Mouse (Mus musculus): ENCODE results near the gene Sds.

Sds gene

DNA sequence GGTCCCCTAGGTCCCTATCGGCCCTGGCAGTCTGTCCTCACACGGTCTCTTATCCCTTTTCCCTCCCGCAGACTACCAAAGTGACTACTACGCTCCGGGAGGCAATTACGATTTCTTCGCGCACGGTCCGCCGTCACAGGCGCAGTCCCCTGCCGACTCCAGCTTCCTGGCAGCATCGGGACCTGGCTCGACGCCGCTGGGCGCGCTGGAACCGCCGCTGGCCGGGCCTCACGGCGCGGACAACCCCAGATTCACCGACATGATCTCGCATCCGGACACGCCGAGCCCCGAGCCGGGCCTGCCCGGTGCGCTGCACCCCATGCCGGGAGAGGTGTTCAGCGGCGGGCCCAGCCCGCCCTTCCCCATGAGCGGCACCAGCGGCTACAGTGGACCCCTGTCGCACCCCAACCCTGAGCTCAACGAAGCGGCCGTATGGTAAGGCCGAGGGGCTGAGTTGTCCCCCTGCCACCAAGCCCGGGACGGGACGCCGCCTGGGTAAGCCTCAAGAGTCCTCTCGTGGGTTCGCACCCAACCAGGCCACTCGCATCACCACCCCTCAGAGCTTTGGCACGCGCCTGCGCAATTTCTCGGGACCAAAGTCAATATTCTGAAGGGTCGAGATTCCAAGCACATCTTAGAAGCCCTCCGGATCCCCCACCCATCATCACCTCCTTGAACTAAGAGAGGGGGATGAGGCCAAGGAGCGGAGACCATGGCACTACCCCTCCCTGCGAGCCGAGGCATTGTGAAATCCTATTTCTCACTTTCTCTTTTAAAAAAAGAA lies 36.2 kb upstream of the Sds start:
- no peak for DNase-seq (ENCODE audit: low spot score)

GRCm38 (mm10) chr5:120440733-120441132 lies 35.6 kb upstream of the Sds start:
- DNase-seq (ENCODE audit: low spot score) = peak; percentile 96

GRCm38 (mm10) chr5:120447305-120447704 lies 29.0 kb upstream of the Sds start:
- DNase-seq (ENCODE audit: low spot score) = no peak

GRCm38 (mm10) chr5:120454756-120455337 lies 21.5 kb upstream of the Sds start:
- peak; percentile 9 for DNase-seq (ENCODE audit: low spot score)

GRCm38 (mm10) chr5:120456253-120456652 lies 20.1 kb upstream of the Sds start:
- no peak for DNase-seq (ENCODE audit: low spot score)

DNA sequence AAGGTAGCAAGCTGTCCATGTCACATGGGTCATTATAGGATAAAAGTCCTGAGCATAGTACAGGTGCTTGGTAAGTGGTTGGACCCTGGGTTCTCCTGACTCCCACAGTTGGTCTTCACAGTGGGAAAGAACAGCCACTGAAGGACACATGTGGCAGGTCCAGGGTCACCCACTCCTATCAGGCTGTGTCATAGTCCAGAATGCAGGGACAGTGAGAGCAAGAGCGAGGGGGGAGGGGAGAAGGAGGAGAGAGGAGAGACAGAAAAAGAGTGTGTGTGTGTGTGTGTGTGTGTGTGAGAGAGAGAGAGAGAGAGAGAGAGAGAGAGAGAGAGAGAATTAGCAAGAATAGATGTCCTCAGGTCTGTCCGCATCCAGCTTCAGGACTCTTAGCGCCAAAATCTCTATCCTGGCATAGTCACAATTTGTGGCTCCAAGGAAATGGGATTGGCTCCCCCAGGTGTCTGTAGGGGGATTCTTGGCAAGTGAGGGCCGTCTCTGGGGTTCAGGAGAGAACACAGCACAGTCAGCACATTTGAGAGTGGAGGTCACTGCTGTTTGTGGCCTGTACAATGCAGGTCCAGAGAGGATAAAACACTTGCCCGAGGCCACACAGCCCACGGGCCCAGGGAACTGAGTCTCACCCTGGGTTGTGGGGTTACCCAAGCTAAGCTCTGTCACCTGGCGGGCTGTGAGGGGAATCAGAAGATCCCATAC lies 19.3 kb upstream of the Sds start:
- DNase-seq (ENCODE audit: low spot score) = no peak

- DNase-seq (ENCODE audit: low spot score) = peak; percentile 96
Observed at GRCm38 (mm10) chr5:120457628-120458027, 18.7 kb upstream of the Sds start.

DNA sequence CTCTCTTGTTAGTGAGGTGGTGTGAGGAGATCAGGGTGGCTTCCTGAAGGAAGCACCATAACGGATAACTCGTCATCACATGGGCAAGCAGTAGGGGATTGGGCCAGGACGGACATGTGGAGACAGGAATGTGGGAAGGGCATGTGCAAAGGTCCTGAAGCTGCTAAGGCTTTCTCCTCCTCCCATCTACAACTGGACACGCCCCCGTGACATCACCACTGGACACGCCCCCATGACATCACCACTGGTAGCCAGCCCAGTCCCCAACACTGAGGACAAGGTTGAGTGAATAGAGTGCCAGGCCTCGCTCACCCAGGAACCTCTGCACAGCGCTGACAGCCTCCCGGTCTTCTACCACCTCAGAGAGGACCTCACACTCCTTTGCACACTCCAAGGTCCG lies 17.2 kb upstream of the Sds start:
- peak; percentile 15 for DNase-seq (ENCODE audit: low spot score)

DNA sequence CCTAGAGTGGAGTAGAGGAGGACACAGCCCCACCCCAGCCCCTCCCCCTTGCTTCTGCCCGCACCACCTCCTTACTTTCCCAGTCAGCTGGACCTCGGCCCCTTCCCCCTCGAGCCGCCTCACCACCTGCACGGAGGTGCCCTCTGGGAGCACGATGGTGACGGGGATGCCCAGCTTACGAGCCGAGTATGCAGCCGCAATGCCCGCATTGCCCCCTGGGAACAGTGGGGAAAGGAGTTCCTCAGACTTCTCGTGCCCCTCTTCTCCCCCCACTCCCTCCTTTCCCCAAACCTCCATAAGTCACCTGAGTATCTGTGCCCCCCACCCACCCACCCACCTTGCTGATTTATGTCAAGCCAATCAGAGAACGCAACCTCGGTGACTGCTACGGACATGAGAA lies 14.4 kb upstream of the Sds start:
- no peak for DNase-seq (ENCODE audit: low spot score)

DNA sequence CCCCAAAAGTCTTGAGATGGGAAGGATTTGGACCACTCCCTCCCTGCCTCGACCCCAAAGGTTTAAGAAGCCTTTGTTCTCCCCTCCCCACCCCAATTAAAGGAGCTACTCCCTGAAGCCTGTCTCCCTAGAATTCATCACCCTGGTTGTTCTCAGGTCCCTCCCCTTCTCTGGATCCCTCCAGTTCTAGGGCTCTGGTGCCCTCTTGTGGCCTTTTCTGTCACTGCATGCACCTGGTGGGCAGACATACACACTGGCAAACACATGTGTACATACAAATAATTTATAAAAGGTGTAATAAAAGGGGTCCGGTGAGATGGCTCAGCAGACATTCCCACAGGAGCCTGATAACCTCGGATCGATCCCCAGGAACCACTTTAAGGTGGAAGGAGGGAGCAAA lies 12.0 kb upstream of the Sds start:
- peak; percentile 21 for DNase-seq (ENCODE audit: low spot score)

DNA sequence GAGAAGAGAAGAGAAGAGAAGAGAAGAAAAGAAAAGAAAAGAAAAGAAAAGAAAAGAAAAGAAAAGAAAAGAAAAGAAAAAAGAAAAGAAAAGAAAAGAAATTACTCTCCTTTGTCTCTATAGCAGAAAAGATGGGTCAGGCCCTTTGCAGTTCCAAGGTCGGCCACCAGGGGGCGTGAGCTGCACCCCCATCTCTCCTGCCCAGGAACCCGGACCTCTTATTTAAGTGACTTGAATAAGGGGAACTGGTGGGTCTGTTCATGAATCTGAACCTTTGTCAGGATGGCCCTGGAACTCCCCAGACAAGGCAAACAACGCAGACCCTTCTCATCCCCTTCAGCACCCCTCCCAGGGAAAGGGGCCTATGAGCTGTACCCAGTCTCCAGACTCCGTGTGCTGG lies 11.3 kb upstream of the Sds start:
- no peak for DNase-seq (ENCODE audit: low spot score)

GRCm38 (mm10) chr5:120465860-120466259 lies 10.5 kb upstream of the Sds start:
- DNase-seq (ENCODE audit: low spot score) = no peak

GRCm38 (mm10) chr5:120467026-120467425 lies 9.3 kb upstream of the Sds start:
- DNase-seq (ENCODE audit: low spot score) = peak; percentile 41

DNA sequence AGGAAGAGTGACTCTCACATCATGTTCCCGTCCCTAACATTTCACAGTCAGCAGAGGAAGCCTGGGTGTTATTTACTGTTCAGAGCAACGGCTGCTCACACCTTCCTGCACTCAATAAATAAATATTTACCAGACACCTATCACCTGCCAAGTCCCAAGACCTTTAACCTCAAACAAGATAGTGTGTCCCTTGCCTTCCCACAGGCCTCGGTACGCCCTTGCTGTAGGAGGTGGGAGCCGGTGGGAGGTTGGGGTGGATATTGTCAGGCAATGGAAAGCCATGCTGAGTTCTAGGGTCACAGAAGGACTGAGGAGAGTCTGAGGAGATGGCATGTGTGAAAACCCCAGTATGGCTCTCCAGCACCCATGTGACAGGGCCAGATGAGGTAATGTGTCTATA lies 8.0 kb upstream of the Sds start:
- DNase-seq (ENCODE audit: low spot score) = no peak

DNA sequence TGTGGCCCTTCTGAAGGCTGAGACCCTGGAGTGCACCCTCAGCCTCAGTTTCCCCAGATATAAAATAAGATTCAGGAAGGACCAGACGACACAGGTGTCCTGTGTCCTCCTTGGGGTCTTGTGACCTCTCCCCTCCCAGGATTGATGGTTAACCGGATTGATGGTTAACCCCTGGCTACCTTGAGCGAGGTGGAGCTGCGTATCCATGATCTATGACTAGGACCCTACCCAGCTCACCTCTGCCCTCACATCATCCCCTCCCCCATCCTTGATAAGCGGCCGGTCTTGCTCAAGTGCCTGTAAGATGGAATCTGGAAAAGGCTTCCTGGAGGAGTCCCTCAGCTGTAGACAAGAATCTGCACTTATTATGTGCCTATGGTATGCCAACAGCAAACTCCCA lies 7.5 kb upstream of the Sds start:
- DNase-seq (ENCODE audit: low spot score) = no peak

DNA sequence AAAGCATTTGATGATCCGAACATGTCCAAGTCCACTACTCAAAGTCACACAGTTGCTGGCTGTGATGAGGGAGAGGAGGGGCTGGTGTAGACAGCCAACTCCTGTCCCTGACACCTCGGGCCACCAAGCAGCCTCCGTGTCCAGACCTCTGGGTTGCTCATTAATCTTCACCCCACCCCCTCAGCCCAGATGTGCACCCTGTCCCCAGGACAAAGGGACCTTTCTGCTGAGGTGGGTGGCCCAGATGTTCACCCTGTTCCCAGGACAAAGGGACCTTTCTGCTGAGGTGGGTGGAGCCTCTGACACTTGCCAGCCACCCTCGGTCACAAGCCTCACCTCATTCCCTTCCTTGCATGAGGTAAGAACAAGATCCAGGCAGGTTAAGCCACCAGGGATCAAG lies 4.8 kb upstream of the Sds start:
- DNase-seq (ENCODE audit: low spot score) = no peak

DNA sequence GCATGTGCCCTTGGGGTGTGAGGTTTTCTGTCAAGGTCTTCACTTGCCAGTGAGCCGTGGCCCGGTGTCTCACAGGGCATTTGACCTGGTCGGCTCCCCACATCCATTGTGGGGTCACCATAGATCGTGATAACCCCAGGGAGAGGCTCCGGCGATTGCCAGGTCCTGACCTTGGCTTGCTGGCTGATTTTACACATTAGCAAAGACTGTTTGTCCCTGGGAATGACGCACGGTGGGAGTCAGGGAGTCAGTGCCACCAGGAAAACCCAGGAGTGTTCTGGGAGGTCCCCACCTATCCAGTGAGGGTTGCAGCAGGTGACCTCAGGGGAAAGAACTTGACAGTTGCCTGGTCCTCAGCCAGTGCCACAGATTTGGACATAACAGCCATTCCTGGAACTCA lies 3.6 kb upstream of the Sds start, which contains the start of gene Sdsl:
Sdsl (minus strand) TSS at position 41 of the 400 bp plus-strand sequence.
- DNase-seq (ENCODE audit: low spot score) = no peak

- DNase-seq (ENCODE audit: low spot score) = no peak
Observed at GRCm38 (mm10) chr5:120473361-120473760, 3.0 kb upstream of the Sds start.

DNA sequence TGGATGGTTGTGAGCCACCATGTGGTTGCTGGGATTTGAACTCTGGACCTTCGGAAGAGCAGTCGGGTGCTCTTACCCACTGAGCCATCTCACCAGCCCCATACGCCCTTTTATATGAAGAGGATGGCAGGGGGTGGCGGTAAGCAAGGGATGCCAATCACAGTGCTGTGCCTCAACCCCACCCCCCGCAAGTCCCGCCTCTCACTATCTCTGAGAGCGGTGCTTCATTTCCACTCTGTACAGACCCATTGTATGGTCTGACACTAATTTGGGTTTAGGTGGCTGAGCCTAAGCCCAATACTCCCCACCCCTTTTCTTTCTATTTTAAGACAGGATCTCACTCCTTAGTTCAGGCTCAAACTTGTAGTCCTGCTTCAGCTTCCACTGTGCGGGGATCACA lies 465 bp upstream of the Sds start:
- no peak for DNase-seq (ENCODE audit: low spot score)

DNA sequence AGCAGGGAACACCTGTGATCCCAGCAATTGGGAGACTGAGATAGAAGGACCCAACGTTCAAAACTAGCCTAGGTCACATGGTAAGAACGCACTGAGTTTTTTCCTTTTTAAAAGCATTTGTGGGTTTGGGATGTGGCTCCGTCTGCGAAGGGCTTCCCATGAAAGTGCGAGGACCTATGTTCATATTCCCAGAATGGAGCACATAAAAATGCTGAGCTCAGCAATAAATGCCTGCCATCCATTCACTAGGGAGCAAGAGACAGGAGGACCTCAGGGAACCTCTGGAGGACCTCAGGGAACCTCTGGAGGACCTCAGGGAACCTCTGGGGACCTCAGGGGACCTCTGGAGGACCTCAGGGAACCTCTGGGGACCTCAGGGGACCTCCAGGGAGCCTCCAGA lies 1.7 kb downstream of the Sds start:
- DNase-seq (ENCODE audit: low spot score) = no peak

- no peak for DNase-seq (ENCODE audit: low spot score)
Observed at GRCm38 (mm10) chr5:120479538-120479937, 3.2 kb downstream of the Sds start.

DNA sequence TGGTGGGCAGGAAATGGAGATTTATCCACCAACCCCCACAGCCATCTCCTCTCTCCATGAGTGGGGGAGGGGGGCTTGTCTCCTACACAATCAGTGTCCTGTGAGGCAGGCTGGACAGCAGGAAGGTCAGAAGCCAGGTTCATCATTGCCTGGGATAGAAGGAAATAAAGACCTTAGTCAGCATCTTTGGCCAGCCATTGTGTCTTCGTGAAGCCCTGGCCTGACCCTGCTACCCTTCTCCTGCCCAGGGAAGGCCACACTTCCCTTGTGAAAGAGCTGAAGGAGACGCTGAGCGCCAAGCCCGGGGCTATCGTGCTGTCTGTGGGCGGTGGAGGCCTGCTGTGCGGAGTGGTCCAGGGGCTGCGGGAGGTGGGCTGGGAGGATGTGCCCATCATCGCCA lies 4.9 kb downstream of the Sds start:
- peak; percentile 12 for DNase-seq (ENCODE audit: low spot score)

DNA sequence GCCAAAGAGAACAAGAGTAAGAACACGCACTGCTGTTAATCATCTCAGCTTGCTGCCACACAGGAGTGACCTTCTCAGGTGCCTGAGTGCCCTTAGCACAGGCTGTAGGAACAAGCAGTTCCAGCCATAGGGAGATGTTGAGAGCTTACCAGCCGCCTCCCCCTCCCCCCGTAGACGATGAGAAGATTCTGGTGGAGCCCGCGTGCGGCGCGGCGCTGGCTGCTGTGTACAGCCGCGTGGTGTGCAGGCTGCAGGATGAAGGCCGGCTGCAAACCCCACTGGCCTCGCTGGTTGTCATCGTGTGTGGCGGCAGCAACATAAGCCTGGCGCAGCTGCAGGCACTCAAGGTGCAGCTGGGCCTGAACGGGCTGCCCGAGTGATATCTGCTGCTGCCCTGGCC lies 7.1 kb downstream of the Sds start:
- DNase-seq (ENCODE audit: low spot score) = no peak
